Comparison of ENCODE assay signal across 11 mouse cellular contexts in the genomic region with DNA sequence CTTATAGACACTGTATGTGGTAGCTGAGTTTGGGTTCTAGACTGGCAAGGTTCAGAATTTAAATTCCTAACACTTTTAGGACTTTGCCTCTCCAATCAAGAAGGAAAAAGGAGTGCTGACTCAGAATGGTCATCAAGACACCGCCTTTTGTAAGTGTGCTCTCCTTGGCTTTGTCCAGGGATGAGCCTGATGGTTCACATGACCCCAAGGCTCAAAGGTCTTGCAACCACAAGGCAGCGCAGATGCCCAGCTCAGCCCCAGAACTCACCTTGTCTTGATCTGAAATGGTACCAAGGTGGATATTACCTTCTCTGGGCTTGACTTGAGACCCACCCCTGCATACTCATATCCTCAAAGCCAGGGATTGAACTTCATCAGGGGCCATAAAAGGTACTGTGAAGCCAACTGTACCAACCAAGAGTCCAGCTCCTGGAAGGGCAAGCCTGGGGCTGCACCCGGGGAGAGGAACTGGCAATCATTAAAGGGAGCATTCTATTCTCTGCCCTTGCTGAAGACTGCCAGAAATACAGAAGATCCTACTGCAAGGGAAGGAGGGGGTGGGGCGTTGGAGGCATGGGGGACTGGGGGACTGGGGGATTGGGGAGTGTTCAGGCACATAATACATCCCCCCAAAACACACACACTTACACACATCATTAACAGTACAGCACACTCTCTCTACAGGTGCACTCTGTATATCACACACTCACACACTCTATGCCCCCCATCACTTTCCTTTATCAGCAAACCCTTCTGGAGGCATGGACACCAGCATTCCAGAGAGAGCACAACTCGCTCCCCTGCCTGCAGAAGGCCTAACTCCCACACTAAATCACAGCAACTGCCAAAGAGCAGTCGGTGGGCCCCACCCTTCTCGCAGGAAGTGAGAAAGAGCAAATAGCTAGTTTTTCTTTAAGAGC. TPM values are rescaled to one million over a fixed set of nuclear protein-coding genes. Genes with fewer than 3 reads are reported as not detected.
DNase-seq lines count a peak whose midpoint lies in the region; ATAC-seq and TF ChIP-seq lines count a peak whose summit lies in the region.
"Had no signal": no experiment of that assay in that cellular context is flagged by ENCODE, and none has a peak within 500 bp of the region (broad histone marks: within the 10 kb centered on the region; RNA-seq: fewer than 3 reads in every experiment).

No protein-coding gene starts in this region.

- peak overlapping the region; percentile 73 for H3K27ac ChIP-seq in heart, embryonic 10.5 days
- no peak overlapping the region for H3K27ac ChIP-seq in limb, embryonic 14.5 days (replicated peaks; ENCODE audit: low read depth, low read length)
- H3K27ac ChIP-seq in hindbrain, embryonic 13.5 days = no peak overlapping the region

- no peak overlapping the region for H3K4me2 ChIP-seq in limb, embryonic 14.5 days (replicated peaks; ENCODE audit: low read depth, low read length, severe bottlenecking)
- H3K4me2 ChIP-seq in hindbrain, embryonic 13.5 days = no peak overlapping the region
- H3K4me2 ChIP-seq: embryonic facial prominence, embryonic 15.5 days had no signal

- no peak overlapping the region for H3K4me3 ChIP-seq in heart, embryonic 10.5 days
- H3K4me3 ChIP-seq in limb, embryonic 14.5 days (replicated peaks; ENCODE audit: low read length) = no peak overlapping the region
- H3K4me3 ChIP-seq in hindbrain, embryonic 13.5 days = no peak overlapping the region
- H3K4me3 ChIP-seq: embryonic facial prominence, embryonic 15.5 days had no signal

- intact Hi-C loops in heart, postnatal 25 days (cut with DNase I) = no loop called here
- intact Hi-C loops in left cerebral cortex, postnatal 10 days (cut with DNase I) = no loop called here

- H3K9ac ChIP-seq in limb, embryonic 14.5 days (ENCODE audit: low read depth, low read length, severe bottlenecking) = no peak overlapping the region
- no peak overlapping the region for H3K9ac ChIP-seq in hindbrain, embryonic 13.5 days
- H3K9ac ChIP-seq: embryonic facial prominence, embryonic 15.5 days had no signal

- peak; percentile 37; the same call in 1 of the 2 replicates for ATAC-seq in limb, embryonic 14.5 days (ENCODE audit: low FRiP score, low read depth)
- ATAC-seq in hindbrain, embryonic 13.5 days (ENCODE audit: low FRiP score) = no peak

- H3K36me3 ChIP-seq in heart, embryonic 10.5 days = no peaks in the 10 kb centered on the region
- H3K36me3 ChIP-seq in limb, embryonic 14.5 days (ENCODE audit: control insufficient read depth, insufficient read depth, low read length) = no peaks in the 10 kb centered on the region
- no peaks in the 10 kb centered on the region for H3K36me3 ChIP-seq in hindbrain, embryonic 13.5 days
- H3K36me3 ChIP-seq: embryonic facial prominence, embryonic 15.5 days had no signal

- H3K27me3 ChIP-seq in heart, embryonic 10.5 days (ENCODE audit: insufficient read depth, poor library complexity, severe bottlenecking) = no peaks in the 10 kb centered on the region
- no peaks in the 10 kb centered on the region for H3K27me3 ChIP-seq in limb, embryonic 14.5 days (ENCODE audit: control insufficient read depth, insufficient read depth, low read length)
- no peaks in the 10 kb centered on the region for H3K27me3 ChIP-seq in hindbrain, embryonic 13.5 days
- H3K27me3 ChIP-seq: embryonic facial prominence, embryonic 15.5 days had no signal

- peaks cover 61% of the 10 kb centered on the region for H3K4me1 ChIP-seq in heart, embryonic 10.5 days
- peaks cover 21% of the 10 kb centered on the region for H3K4me1 ChIP-seq in limb, embryonic 14.5 days (ENCODE audit: control insufficient read depth, insufficient read depth, low read length)
- peaks cover 15% of the 10 kb centered on the region for H3K4me1 ChIP-seq in hindbrain, embryonic 13.5 days (replicated peaks)

- WGBS in heart, embryonic 10.5 days = 51% methylated on average over 7 of the region's 7 CpGs
- 39% methylated on average over 7 of the region's 7 CpGs for WGBS in limb, embryonic 14.5 days
- WGBS in hindbrain, embryonic 13.5 days = 43% methylated on average over 7 of the region's 7 CpGs

- no peak for DNase-seq in heart, embryonic 10.5 days (ENCODE audit: low spot score)
- no peak for DNase-seq in heart, postnatal 25 days (ENCODE audit: low spot score)
- peak; percentile 35 for DNase-seq in urinary bladder, postnatal 14 days (ENCODE audit: low spot score)
- DNase-seq in urinary bladder, postnatal 10 days (ENCODE audit: low spot score) = no peak
- DNase-seq in limb, embryonic 14.5 days (ENCODE audit: low spot score) = peak; percentile 18
- DNase-seq in right cerebral cortex, postnatal 25 days = no peak
- DNase-seq in left cerebral cortex, postnatal 10 days (ENCODE audit: extremely low spot score in 1 of 2, low spot score in 2 of 2) = no peak
- DNase-seq: adrenal gland, adult 2 months; thymus, adult 18-20 months had no signal

- no peaks in the 10 kb centered on the region for H3K9me3 ChIP-seq in heart, embryonic 10.5 days
- no peaks in the 10 kb centered on the region for H3K9me3 ChIP-seq in limb, embryonic 14.5 days (ENCODE audit: control insufficient read depth, low read length)
- H3K9me3 ChIP-seq in hindbrain, embryonic 13.5 days = no peaks in the 10 kb centered on the region
- H3K9me3 ChIP-seq: embryonic facial prominence, embryonic 15.5 days had no signal

- no peak for TF ChIP-seq POLR2A in limb, embryonic 14.5 days (IDR thresholded peaks at IDR 0.05; ENCODE audit: borderline replicate concordance, extremely low read depth, insufficient read depth, insufficient read length)

RNA-seq across cellular contexts. Expression of gene Ezr, which starts 29.6 kb away (rescaled TPM):
- polyA plus RNA-seq in heart, embryonic 10.5 days (2016; fragmentation: Nextera tagmentation; extraction: Ambion mirVana) = 121 and 125 TPM in 2 replicates
- total RNA-seq in heart, postnatal 25 days (2021) = 10 to 100 TPM; 39.3 to 43.6 TPM
- 26.5 and 39.2 TPM in 2 replicates for polyA plus RNA-seq in limb, embryonic 14.5 days (2012; rRNA removed)
- 67.2 and 71.3 TPM in 2 replicates for polyA plus RNA-seq in limb, embryonic 14.5 days (2014; fragmentation: Nextera tagmentation; extraction: Ambion mirVana)
- polyA plus RNA-seq in hindbrain, embryonic 13.5 days (2015; fragmentation: Nextera tagmentation; extraction: Ambion mirVana) = 53.9 and 94.4 TPM in 2 replicates
- total RNA-seq in left cerebral cortex, postnatal 10 days (2021) = 10 to 100 TPM; 23.8 to 39.2 TPM

Comparison
In these comparisons a context has a peak if more than half of its experiments do, and no peak if none do; other contexts are left out.
1. DNase-seq: peak in urinary bladder, postnatal 14 days (single experiment) and limb, embryonic 14.5 days (single experiment); none in heart, embryonic 10.5 days (single experiment), heart, postnatal 25 days (single experiment), urinary bladder, postnatal 10 days (single experiment), right cerebral cortex, postnatal 25 days (single experiment) and left cerebral cortex, postnatal 10 days (0 of 2).